In the genomic region with DNA sequence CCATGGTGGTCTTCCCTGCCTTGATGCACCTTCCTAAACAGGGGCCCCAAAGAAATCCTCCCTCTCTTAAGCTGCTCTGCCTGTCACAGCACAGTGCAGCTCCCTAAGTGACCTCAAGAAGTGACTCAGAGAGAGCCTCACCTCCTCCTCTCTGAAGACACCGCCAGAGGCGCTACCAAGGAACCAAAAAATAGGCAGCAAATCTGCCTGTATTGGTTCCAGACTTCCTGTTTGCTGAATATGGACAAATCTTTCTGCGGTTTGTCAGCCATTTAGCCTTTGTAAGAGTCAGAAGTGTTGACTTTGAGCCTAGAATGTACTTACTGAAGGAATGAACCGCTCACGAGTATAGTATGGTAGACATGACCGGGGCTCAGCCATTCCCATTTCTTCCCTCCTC, we compare ENCODE assay signal across 22 mouse cellular contexts. TPM values are rescaled to one million over a fixed set of nuclear protein-coding genes. Genes with fewer than 3 reads are reported as not detected.
A peak's percentile ranks its signal among the peaks of the same experiment; 100 is the strongest.
DNase-seq lines count a peak whose midpoint lies in the region; ATAC-seq lines count a peak whose summit lies in the region.
"Had no signal": no experiment of that assay in that cellular context is flagged by ENCODE, and none has a peak within 500 bp of the region (broad histone marks: within the 10 kb centered on the region; RNA-seq: fewer than 3 reads in every experiment).

No protein-coding gene starts in this region.

- H3K9me3 ChIP-seq in liver, embryonic 13.5 days (replicated peaks): no peaks in the 10 kb centered on the region
- no peaks in the 10 kb centered on the region for H3K9me3 ChIP-seq in liver, embryonic 11.5 days (ENCODE audit: control insufficient read depth, low read length)
- H3K9me3 ChIP-seq in heart, embryonic 11.5 days (replicated peaks; ENCODE audit: control insufficient read depth, low read length): no peaks in the 10 kb centered on the region
- H3K9me3 ChIP-seq: embryonic facial prominence, embryonic 15.5 days; forebrain, embryonic 10.5 days; intestine, embryonic 15.5 days; limb, embryonic 13.5 days; liver, embryonic 15.5 days; midbrain, embryonic 13.5 days had no signal

- DNase-seq in liver, embryonic 13.5 days: no peak
- no peak for DNase-seq in liver, embryonic 11.5 days (ENCODE audit: low spot score)
- no peak for DNase-seq in kidney, postnatal 25 days
- no peak for DNase-seq in urinary bladder, adult 18-20 months (ENCODE audit: low spot score in 2 of 2)
- DNase-seq: adrenal gland, postnatal 14 days; cerebellum, adult 9-10 months; forebrain, postnatal 0 days; gastrocnemius, postnatal 36 days; heart, postnatal 4 days; kidney, postnatal 4 days; right cerebral cortex, postnatal 25 days had no signal

- peak; percentile 34; the same call in 1 of the 2 replicates for ATAC-seq in liver, embryonic 13.5 days (ENCODE audit: low read depth)
- no peak for ATAC-seq in liver, embryonic 11.5 days (replicated peaks; ENCODE audit: low FRiP score)
- ATAC-seq in common myeloid progenitor, adult 5-6 weeks (replicated peaks; ENCODE audit: low read depth, poor library complexity, severe bottlenecking): peak; percentile 74
- peak; percentile 72 for ATAC-seq in megakaryocyte, adult 5-6 weeks (ENCODE audit: poor library complexity, severe bottlenecking)
- ATAC-seq in heart, embryonic 11.5 days (replicated peaks; ENCODE audit: insufficient number of reproducible peaks, low FRiP score, low TSS enrichment): no peak
- ATAC-seq: activated CD4-positive, CD25-positive, alpha-beta regulatory T cell, adult 4 months; forebrain, postnatal 0 days; hindbrain, embryonic 16.5 days; intestine, embryonic 15.5 days; midbrain, embryonic 13.5 days had no signal

- 55% methylated on average over 6 of the region's 6 CpGs for WGBS in liver, embryonic 13.5 days (ENCODE audit: insufficient replicate concordance)
- WGBS in liver, embryonic 11.5 days: 70% methylated on average over 6 of the region's 6 CpGs
- WGBS in heart, embryonic 11.5 days (ENCODE audit: insufficient replicate concordance): 82% methylated on average over 6 of the region's 6 CpGs

- no peak overlapping the region for H3K9ac ChIP-seq in liver, embryonic 13.5 days
- H3K9ac ChIP-seq in liver, embryonic 11.5 days (ENCODE audit: low read depth, low read length): no peak overlapping the region
- no peak overlapping the region for H3K9ac ChIP-seq in heart, embryonic 11.5 days (ENCODE audit: low read depth, low read length)
- H3K9ac ChIP-seq: embryonic facial prominence, embryonic 15.5 days; forebrain, postnatal 0 days; intestine, embryonic 15.5 days; limb, embryonic 13.5 days; liver, embryonic 15.5 days; midbrain, embryonic 13.5 days had no signal

- H3K4me2 ChIP-seq in liver, embryonic 13.5 days: no peak overlapping the region
- H3K4me2 ChIP-seq in liver, embryonic 11.5 days: no peak overlapping the region
- H3K4me2 ChIP-seq in heart, embryonic 11.5 days: no peak overlapping the region
- H3K4me2 ChIP-seq: embryonic facial prominence, embryonic 15.5 days; intestine, embryonic 15.5 days; limb, embryonic 13.5 days; liver, embryonic 15.5 days; midbrain, embryonic 13.5 days had no signal

- H3K27me3 ChIP-seq in liver, embryonic 13.5 days: 0 out of 2 replicates have a peak, but pooled peaks cover 4% of the 10 kb centered on the region
- H3K27me3 ChIP-seq in liver, embryonic 11.5 days (replicated peaks; ENCODE audit: control insufficient read depth, insufficient read depth, low read length): peaks cover 4% of the 10 kb centered on the region; the same call in 1 of the 2 replicates
- H3K27me3 ChIP-seq in heart, embryonic 11.5 days (ENCODE audit: control insufficient read depth, insufficient read depth, low read length): no peaks in the 10 kb centered on the region
- H3K27me3 ChIP-seq: embryonic facial prominence, embryonic 15.5 days; intestine, embryonic 15.5 days; midbrain, embryonic 13.5 days had no signal

- no peak overlapping the region for H3K4me3 ChIP-seq in liver, embryonic 13.5 days (replicated peaks)
- no peak overlapping the region for H3K4me3 ChIP-seq in liver, embryonic 11.5 days (ENCODE audit: low read depth, low read length)
- no peak overlapping the region for H3K4me3 ChIP-seq in heart, embryonic 11.5 days (ENCODE audit: low read depth, low read length)
- H3K4me3 ChIP-seq: embryonic facial prominence, embryonic 15.5 days; forebrain, embryonic 10.5 days; intestine, embryonic 15.5 days; limb, embryonic 13.5 days; liver, embryonic 15.5 days; midbrain, embryonic 13.5 days had no signal

- no peaks in the 10 kb centered on the region for H3K36me3 ChIP-seq in liver, embryonic 13.5 days
- H3K36me3 ChIP-seq in liver, embryonic 11.5 days (ENCODE audit: control insufficient read depth, insufficient read depth, low read length): no peaks in the 10 kb centered on the region
- no peaks in the 10 kb centered on the region for H3K36me3 ChIP-seq in heart, embryonic 11.5 days (ENCODE audit: control insufficient read depth, insufficient read depth, low read length)
- H3K36me3 ChIP-seq: embryonic facial prominence, embryonic 15.5 days; forebrain, embryonic 10.5 days; intestine, embryonic 15.5 days; limb, embryonic 13.5 days; liver, embryonic 15.5 days; midbrain, embryonic 13.5 days had no signal

- H3K4me1 ChIP-seq in liver, embryonic 13.5 days (replicated peaks): peaks cover 21% of the 10 kb centered on the region
- peaks cover 7% of the 10 kb centered on the region; the same call in 1 of the 2 replicates for H3K4me1 ChIP-seq in liver, embryonic 11.5 days (replicated peaks; ENCODE audit: control insufficient read depth, insufficient read depth, low read length)
- no peaks in the 10 kb centered on the region for H3K4me1 ChIP-seq in heart, embryonic 11.5 days (ENCODE audit: control insufficient read depth, insufficient read depth, low read length)

- no peak overlapping the region for H3K27ac ChIP-seq in liver, embryonic 13.5 days
- no peak overlapping the region for H3K27ac ChIP-seq in liver, embryonic 11.5 days (ENCODE audit: low read depth, low read length)
- no peak overlapping the region for H3K27ac ChIP-seq in heart, embryonic 11.5 days (ENCODE audit: low read depth, low read length)
- H3K27ac ChIP-seq: embryonic facial prominence, embryonic 15.5 days; forebrain, embryonic 10.5 days; intestine, embryonic 15.5 days; limb, embryonic 13.5 days; liver, embryonic 15.5 days; midbrain, embryonic 13.5 days had no signal

RNA-seq across cellular contexts. Expression of a gene that starts 47.3 kb away (rescaled TPM):
- polyA plus RNA-seq in liver, embryonic 13.5 days (2015; fragmentation: Nextera tagmentation; extraction: Ambion mirVana): 0.22 and 0.28 TPM in 2 replicates
- polyA plus RNA-seq in liver, embryonic 11.5 days (2014; fragmentation: Nextera tagmentation; extraction: Ambion mirVana): 0.45 and 0.75 TPM in 2 replicates
- 3.3 and 3.6 TPM in 2 replicates for total RNA-seq in common myeloid progenitor, adult 5-6 weeks (2017)
- total RNA-seq in megakaryocyte, adult 5-6 weeks (2015): 0.25 and 2.7 TPM in 2 replicates
- 1.8 and 3.6 TPM in 2 replicates for total RNA-seq in megakaryocyte, adult 5-6 weeks (2017)
- 0.20 and 0.23 TPM in 2 replicates for polyA plus RNA-seq in heart, embryonic 11.5 days (2014; fragmentation: Nextera tagmentation; extraction: Ambion mirVana)

Comparison
In these comparisons a context has a peak if more than half of its experiments do, and no peak if none do; other contexts are left out.
1. ATAC-seq: peak in liver, embryonic 13.5 days (single experiment), common myeloid progenitor, adult 5-6 weeks (single experiment) and megakaryocyte, adult 5-6 weeks (single experiment); none in liver, embryonic 11.5 days (single experiment) and heart, embryonic 11.5 days (single experiment).